14 mouse cellular contexts compared by ENCODE assay signal in genomic region chr9:56244336-56244735, GRCm38 (mm10).
"Had no signal": no experiment of that assay in that cellular context is flagged by ENCODE, and none has a peak within 500 bp of the region (broad histone marks: within the 10 kb centered on the region; RNA-seq: fewer than 3 reads in every experiment).

No protein-coding gene starts in this region.

- H3K27ac ChIP-seq: limb, embryonic 15.5 days; liver, embryonic 12.5 days; lung, embryonic 15.5 days; macrophage; midbrain, embryonic 15.5 days; neural tube, embryonic 13.5 days had no signal

- H3K4me1 ChIP-seq: limb, embryonic 15.5 days; liver, embryonic 12.5 days; megakaryocyte, embryonic 14.5 days; midbrain, embryonic 15.5 days; neural tube, embryonic 13.5 days had no signal

- H3K4me3 ChIP-seq: limb, embryonic 15.5 days; liver, embryonic 12.5 days; lung, embryonic 15.5 days; megakaryocyte, embryonic 14.5 days; midbrain, embryonic 15.5 days; neural tube, embryonic 13.5 days had no signal

- H3K9me3 ChIP-seq: limb, embryonic 15.5 days; liver, embryonic 12.5 days; lung, embryonic 15.5 days; megakaryocyte, embryonic 14.5 days; midbrain, embryonic 15.5 days; neural tube, embryonic 13.5 days had no signal

- ATAC-seq: liver, embryonic 12.5 days; midbrain, embryonic 15.5 days had no signal

- H3K4me2 ChIP-seq: limb, embryonic 15.5 days; liver, embryonic 12.5 days; lung, embryonic 15.5 days; midbrain, embryonic 11.5 days; midbrain, embryonic 15.5 days; neural tube, embryonic 13.5 days had no signal

- H3K27me3 ChIP-seq: limb, embryonic 15.5 days; liver, embryonic 12.5 days; lung, embryonic 15.5 days; megakaryocyte, embryonic 14.5 days; midbrain, embryonic 15.5 days; neural tube, embryonic 13.5 days had no signal

- DNase-seq: kidney, adult 8-10 months; kidney, postnatal 25 days; lung, postnatal 14 days; right cerebral cortex, postnatal 14 days; thymus, adult 2 months; thymus, postnatal 36 days had no signal

- H3K36me3 ChIP-seq: midbrain, embryonic 15.5 days had no signal

- H3K9ac ChIP-seq: limb, embryonic 15.5 days; liver, embryonic 12.5 days; lung, embryonic 15.5 days; midbrain, embryonic 15.5 days; neural tube, embryonic 13.5 days had no signal
